Mouse (Mus musculus) MEL (cell line): Measurements from ENCODE around the gene Kantr. TPM values are rescaled to one million over a fixed set of nuclear protein-coding genes. Genes with fewer than 3 reads are reported as not detected.

ENCODE experiments used
- DNase-seq: peaks from one replicate; pipeline ENCODE4 v3.0.0; 2011; ENCODE audit warnings: low read depth, low spot score
- H3K27ac ChIP-seq: 2 replicates; pipeline ENCODE4 v1.5.1; 2012; ENCODE audit warnings: low read depth, mild to moderate bottlenecking, control low read depth, low read length, moderate library complexity; ENCODE audit not compliant: control insufficient read depth
- H3K27me3 ChIP-seq, 2 experiments: fragments of 150-350 bp in 1 of 2; sonication (generic) in 1 of 2; 2 replicates each; pipeline ENCODE4 v1.6.1; 2012; ENCODE audit warnings: low read length in 2 of 2, mild to moderate bottlenecking in 2 of 2, improper control_type of control experiment in 1 of 2, moderate library complexity in 1 of 2; ENCODE audit not compliant: insufficient read depth in 2 of 2, control insufficient read depth in 1 of 2
- H3K36me3 ChIP-seq, 2 experiments: 2 replicates each; pipeline ENCODE4 v1.6.1; 2012 to 2014; ENCODE audit warnings: low read length in 2 of 2, improper control_type of control experiment in 1 of 2, inconsistent platforms in 1 of 2, mild to moderate bottlenecking in 1 of 2; ENCODE audit not compliant: insufficient read depth in 2 of 2, control insufficient read depth in 1 of 2
- H3K4me1 ChIP-seq, 2 experiments: fragments of 150-350 bp in 1 of 2; sonication (generic) in 1 of 2; 2 replicates each; pipeline ENCODE4 v1.6.1; 2012; ENCODE audit warnings: low read length in 2 of 2, improper control_type of control experiment in 1 of 2, mild to moderate bottlenecking in 1 of 2; ENCODE audit not compliant: insufficient read depth in 2 of 2, control insufficient read depth in 1 of 2
- H3K4me3 ChIP-seq, 2 experiments: fragments of 150-350 bp in 1 of 2; sonication (generic) in 1 of 2; 2 replicates each; pipeline ENCODE4 v1.5.1; 2012; ENCODE audit warnings: low read depth in 2 of 2, low read length in 2 of 2, mild to moderate bottlenecking in 2 of 2, moderate library complexity in 2 of 2, control low read depth in 1 of 2, improper control_type of control experiment in 1 of 2; ENCODE audit not compliant: control insufficient read depth in 1 of 2, insufficient read depth in 1 of 2
- H3K79me2 ChIP-seq: 2 replicates; pipeline ENCODE4 v1.6.1; 2012; ENCODE audit warnings: mild to moderate bottlenecking, low read length, moderate library complexity; ENCODE audit not compliant: control insufficient read depth, poor library complexity, insufficient read depth
- H3K9ac ChIP-seq: 2 replicates; pipeline ENCODE4 v1.6.1; 2012; ENCODE audit warnings: low read depth, mild to moderate bottlenecking, control low read depth, low read length, moderate library complexity; ENCODE audit not compliant: control insufficient read depth, poor library complexity, severe bottlenecking
- H3K9me3 ChIP-seq: fragments of 150-350 bp; sonication (generic); replicated peaks from 2 replicates; pipeline ENCODE4 v1.6.1; 2012; ENCODE audit warnings: mild to moderate bottlenecking, low read length, improper control_type of control experiment, moderate library complexity; ENCODE audit not compliant: insufficient read depth
- BHLHE40 ChIP-seq: IDR thresholded peaks from 2 replicates; pipeline ENCODE4 v1.6.1; 2012; ENCODE audit warnings: low read depth, mild to moderate bottlenecking, inconsistent platforms, low read length, improper control_type of control experiment, borderline replicate concordance
- CTCF ChIP-seq, 3 experiments: IDR thresholded peaks in 2 of 3; conservative IDR thresholded peaks in 1 of 3; 2 replicates each; pipeline ENCODE4 v1.5.1; 2011 to 2012; ENCODE audit warnings: low read length in 3 of 3, low read depth in 2 of 3, mild to moderate bottlenecking in 2 of 3, improper control_type of control experiment in 1 of 3, inconsistent platforms in 1 of 3, mixed read lengths in 1 of 3, moderate library complexity in 1 of 3; ENCODE audit not compliant: control insufficient read depth in 1 of 3, insufficient read depth in 1 of 3, poor library complexity in 1 of 3, severe bottlenecking in 1 of 3
- E2F4 ChIP-seq: IDR thresholded peaks from 2 replicates; pipeline ENCODE4 v1.6.1; 2011; ENCODE audit warnings: low read depth, low read length, improper control_type of control experiment, borderline replicate concordance
- ELF1 ChIP-seq: IDR thresholded peaks from 2 replicates; pipeline ENCODE4 v1.6.1; 2014; ENCODE audit warnings: low read depth, mild to moderate bottlenecking, inconsistent platforms, low read length, improper control_type of control experiment, moderate library complexity
- ETS1 ChIP-seq: IDR thresholded peaks from 2 replicates; pipeline ENCODE4 v1.6.1; 2012; ENCODE audit warnings: low read depth, mild to moderate bottlenecking, inconsistent platforms, low read length, improper control_type of control experiment, moderate library complexity
- GATA1 ChIP-seq: IDR thresholded peaks from 2 replicates; pipeline ENCODE4 v1.6.1; 2011; ENCODE audit warnings: low read depth, low read length, improper control_type of control experiment
- HCFC1 ChIP-seq: IDR thresholded peaks from 2 replicates; pipeline ENCODE4 v1.6.1; 2012; ENCODE audit warnings: low read depth, mild to moderate bottlenecking, inconsistent platforms, low read length, improper control_type of control experiment, moderate library complexity
- JUND ChIP-seq: IDR thresholded peaks from 2 replicates; pipeline ENCODE4 v1.6.1; 2011; ENCODE audit warnings: low read depth, mild to moderate bottlenecking, improper control_type of control experiment, low read length
- KAT2A ChIP-seq: conservative IDR thresholded peaks from 2 replicates; pipeline ENCODE4 v1.6.1; 2012; ENCODE audit warnings: low read depth, low read length, improper control_type of control experiment, inconsistent platforms
- MAFK ChIP-seq: IDR thresholded peaks from 2 replicates; pipeline ENCODE4 v1.6.1; 2011; ENCODE audit warnings: low read depth, mild to moderate bottlenecking, low read length, improper control_type of control experiment, borderline replicate concordance
- MAX ChIP-seq: IDR thresholded peaks from 2 replicates; pipeline ENCODE4 v1.6.1; 2011; ENCODE audit warnings: low read length, improper control_type of control experiment
- MAZ ChIP-seq: IDR thresholded peaks from 2 replicates; pipeline ENCODE4 v1.6.1; 2012; ENCODE audit warnings: low read depth, mild to moderate bottlenecking, inconsistent platforms, low read length, improper control_type of control experiment
- MEF2A ChIP-seq: IDR thresholded peaks from 2 replicates; pipeline ENCODE4 v1.6.1; 2014; ENCODE audit warnings: low read depth, mild to moderate bottlenecking, inconsistent platforms, low read length, improper control_type of control experiment; ENCODE audit not compliant: poor library complexity, insufficient replicate concordance, severe bottlenecking; ENCODE audit errors: extremely low read depth
- MXI1 ChIP-seq: IDR thresholded peaks from 2 replicates; pipeline ENCODE4 v1.6.1; 2011; ENCODE audit warnings: mild to moderate bottlenecking, low read depth, low read length, improper control_type of control experiment
- MYC ChIP-seq: IDR thresholded peaks from 2 replicates; pipeline ENCODE4 v1.6.1; 2011; ENCODE audit warnings: low read depth, mild to moderate bottlenecking, low read length, improper control_type of control experiment, moderate library complexity
- POLR2AphosphoS2 ChIP-seq: IDR thresholded peaks from 2 replicates; pipeline ENCODE4 v1.6.1; 2011; ENCODE audit warnings: low read length, improper control_type of control experiment
- POLR2AphosphoS5 ChIP-seq: IDR thresholded peaks from 2 replicates; pipeline ENCODE4 v1.6.1; 2012; ENCODE audit warnings: low read depth, borderline replicate concordance, mild to moderate bottlenecking, inconsistent platforms, low read length, moderate library complexity, mixed read lengths
- RAD21 ChIP-seq: IDR thresholded peaks from 2 replicates; pipeline ENCODE4 v1.6.1; 2011; ENCODE audit warnings: mild to moderate bottlenecking, low read depth, low read length, improper control_type of control experiment
- RCOR1 ChIP-seq: IDR thresholded peaks from 2 replicates; pipeline ENCODE4 v1.6.1; 2012; ENCODE audit warnings: low read depth, mild to moderate bottlenecking, inconsistent platforms, low read length, improper control_type of control experiment
- SIN3A ChIP-seq: IDR thresholded peaks from 2 replicates; pipeline ENCODE4 v1.6.1; 2012; ENCODE audit warnings: low read length, improper control_type of control experiment, inconsistent platforms
- SMC3 ChIP-seq: IDR thresholded peaks from 2 replicates; pipeline ENCODE4 v1.6.1; 2011; ENCODE audit warnings: low read depth, low read length, improper control_type of control experiment
- TAL1 ChIP-seq: IDR thresholded peaks from 2 replicates; pipeline ENCODE4 v1.6.1; 2012; ENCODE audit warnings: mild to moderate bottlenecking, inconsistent platforms, low read length, moderate library complexity, mixed read lengths
- TBP ChIP-seq: IDR thresholded peaks from 2 replicates; pipeline ENCODE4 v1.8.0; 2011; ENCODE audit warnings: low read depth, low read length, improper control_type of control experiment
- TCF12 ChIP-seq: IDR thresholded peaks from 2 replicates; pipeline ENCODE4 v1.6.1; 2014; ENCODE audit warnings: low read depth, mild to moderate bottlenecking, inconsistent platforms, low read length, improper control_type of control experiment, moderate library complexity
- USF2 ChIP-seq, 2 experiments: IDR thresholded peaks; 2 replicates each; pipeline ENCODE4 v1.6.1; 2011 to 2012; ENCODE audit warnings: improper control_type of control experiment in 2 of 2, low read length in 2 of 2, borderline replicate concordance in 1 of 2, inconsistent platforms in 1 of 2, low read depth in 1 of 2, mild to moderate bottlenecking in 1 of 2; ENCODE audit not compliant: insufficient read depth in 1 of 2
- ZC3H11A ChIP-seq: IDR thresholded peaks from 2 replicates; pipeline ENCODE4 v1.6.1; 2012; ENCODE audit warnings: low read depth, mild to moderate bottlenecking, inconsistent platforms, low read length, improper control_type of control experiment
- ZKSCAN1 ChIP-seq: IDR thresholded peaks from 2 replicates; pipeline ENCODE4 v1.6.1; 2012; ENCODE audit warnings: low read depth, mild to moderate bottlenecking, inconsistent platforms, low read length, improper control_type of control experiment, moderate library complexity
- ZNF384 ChIP-seq: IDR thresholded peaks from 2 replicates; pipeline ENCODE4 v1.6.1; 2012; ENCODE audit warnings: low read depth, mild to moderate bottlenecking, inconsistent platforms, low read length, improper control_type of control experiment
- polyA plus RNA-seq, 2 experiments: library from polyadenylated mRNA; stranded (reverse) in 1 of 2; unstranded in 1 of 2; fragments of >175 nt in 1 of 2; fragments of >200 nt in 1 of 2; gene quantifications; 2 replicates each; pipeline versions ENCODE4 v1.2.1 to v1.2.4; 2012; ENCODE audit warnings: low replicate concordance in 2 of 2, low read depth in 1 of 2; ENCODE audit not compliant: insufficient read length in 2 of 2, insufficient read depth in 1 of 2, missing spikeins in 1 of 2
- total RNA-seq: library from RNA; depleted of rRNA; stranded (reverse); fragments of 300-350 nt; gene quantifications from 2 replicates; pipeline ENCODE4 v1.2.3, GENCODE M21; 2012

Gene Kantr
- total and polyA plus RNA-seq, 3 experiments: 1.6 to 3.9 TPM; not detected in 1

- TF ChIP-seq ETS1: peak; percentile 30; the same call in 1 of the 2 replicates
- TF ChIP-seq, all 39 proteins: peak for 9
Observed at GRCm38 (mm10) chrX:152320535-152320934, 6.8 kb downstream of the Kantr start (continued).

- peak; percentile 85 for DNase-seq
- H3K9ac ChIP-seq: peak overlapping the region; percentile 14; the same call in 1 of the 2 replicates
- H3K9me3 ChIP-seq: no peaks in the 10 kb centered on the region
- no peaks in the 10 kb centered on the region for H3K79me2 ChIP-seq
- TF ChIP-seq USF2 (IDR thresholded peaks at IDR 0.05; ENCODE audit: borderline replicate concordance in 1 of 2, insufficient read depth in 1 of 2, low read depth in 1 of 2, low read length in 2 of 2) (no peak), RAD21 (peak; percentile 91), POLR2AphosphoS2 (no peak), CTCF (IDR thresholded peaks at IDR 0.05 in 2 of 3, conservative IDR thresholded peaks at IDR 0.05 in 1 of 3; ENCODE audit: control insufficient read depth in 1 of 3, insufficient read depth in 1 of 3, low read depth in 2 of 3, low read length in 3 of 3, poor library complexity in 1 of 3, severe bottlenecking in 1 of 3) (peak; percentile 41 to 87 (median 57); a peak in 5 of 6 replicates), ZNF384 (peak; percentile 53; the same call in 1 of the 2 replicates), MYC (0 out of 2 replicates have a peak, but pooled peaks have one; percentile 36), ELF1 (no peak), SMC3 (peak; percentile 76), ZC3H11A (peak; percentile 65)
- TF ChIP-seq, all 39 proteins: peak for 6
- peaks cover 0 to 20% of the 10 kb centered on the region in 2 experiments; a peak in 2 of 4 replicates for H3K36me3 ChIP-seq
- no peak overlapping the region for H3K4me3 ChIP-seq
- H3K27ac ChIP-seq: peak overlapping the region; percentile 53
- peaks cover 0 to 8% of the 10 kb centered on the region in 2 experiments; a peak in 3 of 4 replicates for H3K4me1 ChIP-seq
- no peaks in the 10 kb centered on the region for H3K27me3 ChIP-seq
Observed at GRCm38 (mm10) chrX:152307942-152308341, 19.4 kb downstream of the Kantr start.

GRCm38 (mm10) chrX:152307371-152307770, 19.9 kb downstream of the Kantr start:
- H3K79me2 ChIP-seq: no peaks in the 10 kb centered on the region
- H3K27me3 ChIP-seq: no peaks in the 10 kb centered on the region
- peak overlapping the region; percentile 60 for H3K27ac ChIP-seq
- peaks cover 0 to 8% of the 10 kb centered on the region in 2 experiments; a peak in 3 of 4 replicates for H3K4me1 ChIP-seq
- peaks cover 0 to 20% of the 10 kb centered on the region in 2 experiments; a peak in 2 of 4 replicates for H3K36me3 ChIP-seq
- no peak overlapping the region; the same call in 1 of the 2 replicates for H3K9ac ChIP-seq
- DNase-seq: peak; percentile 95
- no peak overlapping the region for H3K4me3 ChIP-seq
- H3K9me3 ChIP-seq: no peaks in the 10 kb centered on the region
- peak; percentile 69 for TF ChIP-seq RCOR1
- peak; percentile 89 for TF ChIP-seq TAL1
- TF ChIP-seq USF2 (IDR thresholded peaks at IDR 0.05; ENCODE audit: borderline replicate concordance in 1 of 2, insufficient read depth in 1 of 2, low read depth in 1 of 2, low read length in 2 of 2): no peak
- TF ChIP-seq GATA1: peak; percentile 93
- no peak for TF ChIP-seq MAX
- TF ChIP-seq JUND: no peak
- no peak for TF ChIP-seq POLR2AphosphoS5
- TF ChIP-seq ELF1: no peak
- TF ChIP-seq TBP: peak; percentile 53; the same call in 1 of the 2 replicates
- TF ChIP-seq MYC: no peak; the same call in 1 of the 2 replicates
- TF ChIP-seq POLR2AphosphoS2: no peak
- no peak for TF ChIP-seq KAT2A
- TF ChIP-seq BHLHE40: no peak
- no peak for TF ChIP-seq HCFC1
- peak; percentile 42 for TF ChIP-seq SIN3A
- TF ChIP-seq E2F4: no peak
- TF ChIP-seq MXI1: no peak; the same call in none of the 2 replicates
- TF ChIP-seq ZNF384: peak; percentile 93
- TF ChIP-seq MEF2A: no peak
- peak; percentile 92 for TF ChIP-seq TCF12
- TF ChIP-seq MAZ: no peak
- TF ChIP-seq SMC3: no peak
- TF ChIP-seq MAFK: no peak
- no peak for TF ChIP-seq ZKSCAN1
